Mouse (Mus musculus): ENCODE results near the gene Tmc2.
A peak's percentile ranks its signal among the peaks of the same experiment; 100 is the strongest.

Gene Tmc2

DNA sequence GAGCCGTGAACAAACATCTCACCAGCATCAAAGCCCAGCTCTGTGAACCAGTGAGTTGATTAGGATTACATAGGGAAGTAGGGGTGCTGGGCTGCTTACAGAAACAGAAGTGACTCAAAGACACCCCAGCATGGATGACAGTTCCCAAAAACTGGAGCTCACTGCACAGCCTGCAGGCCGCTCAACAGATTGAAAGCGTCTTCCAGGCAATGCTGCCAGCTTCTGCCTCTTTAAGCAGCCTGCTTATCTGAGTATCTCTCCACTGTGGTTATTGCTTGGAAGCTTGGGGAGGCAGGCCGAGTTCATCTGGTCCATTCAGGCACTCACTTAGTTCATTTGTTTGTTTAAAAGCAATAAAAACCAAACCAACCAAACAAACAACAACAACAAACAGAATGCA, 61.8 kb downstream of the Tmc2 start:
- no peak for DNase-seq (ENCODE audit: low spot score)

GRCm38 (mm10) chr2:130260822-130261221, 65.8 kb downstream of the Tmc2 start:
- DNase-seq (ENCODE audit: low spot score): no peak

- DNase-seq (ENCODE audit: low spot score): no peak
Measured at GRCm38 (mm10) chr2:130261914-130262313, 66.9 kb downstream of the Tmc2 start.

- DNase-seq (ENCODE audit: low spot score): no peak
Measured at GRCm38 (mm10) chr2:130262398-130262797, 67.4 kb downstream of the Tmc2 start.

- DNase-seq (ENCODE audit: low spot score): no peak
Measured at GRCm38 (mm10) chr2:130265520-130265919, 70.5 kb downstream of the Tmc2 start.

DNA sequence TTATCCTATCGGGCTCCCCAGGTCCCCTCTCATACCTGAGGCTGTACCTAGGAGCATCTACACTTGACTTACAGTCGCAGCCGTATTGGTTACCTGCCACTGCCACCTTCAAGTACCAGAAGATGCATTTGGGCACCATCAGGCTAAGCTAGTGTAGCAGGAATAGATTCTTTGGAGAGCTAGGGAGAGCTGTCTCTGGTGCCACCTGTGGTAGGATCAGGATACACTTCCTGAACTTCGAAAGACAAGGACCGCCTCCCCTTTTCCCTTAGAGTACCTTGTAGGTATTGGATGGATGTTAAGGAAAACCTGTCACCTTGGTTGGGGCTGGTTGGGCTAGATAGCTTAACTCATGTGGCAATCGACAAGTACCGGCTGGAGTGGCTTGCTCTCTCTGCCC, 73.1 kb downstream of the Tmc2 start:
- DNase-seq (ENCODE audit: low spot score): no peak

- DNase-seq (ENCODE audit: low spot score): no peak
Measured at GRCm38 (mm10) chr2:130273732-130274131, 78.7 kb downstream of the Tmc2 start.

DNA sequence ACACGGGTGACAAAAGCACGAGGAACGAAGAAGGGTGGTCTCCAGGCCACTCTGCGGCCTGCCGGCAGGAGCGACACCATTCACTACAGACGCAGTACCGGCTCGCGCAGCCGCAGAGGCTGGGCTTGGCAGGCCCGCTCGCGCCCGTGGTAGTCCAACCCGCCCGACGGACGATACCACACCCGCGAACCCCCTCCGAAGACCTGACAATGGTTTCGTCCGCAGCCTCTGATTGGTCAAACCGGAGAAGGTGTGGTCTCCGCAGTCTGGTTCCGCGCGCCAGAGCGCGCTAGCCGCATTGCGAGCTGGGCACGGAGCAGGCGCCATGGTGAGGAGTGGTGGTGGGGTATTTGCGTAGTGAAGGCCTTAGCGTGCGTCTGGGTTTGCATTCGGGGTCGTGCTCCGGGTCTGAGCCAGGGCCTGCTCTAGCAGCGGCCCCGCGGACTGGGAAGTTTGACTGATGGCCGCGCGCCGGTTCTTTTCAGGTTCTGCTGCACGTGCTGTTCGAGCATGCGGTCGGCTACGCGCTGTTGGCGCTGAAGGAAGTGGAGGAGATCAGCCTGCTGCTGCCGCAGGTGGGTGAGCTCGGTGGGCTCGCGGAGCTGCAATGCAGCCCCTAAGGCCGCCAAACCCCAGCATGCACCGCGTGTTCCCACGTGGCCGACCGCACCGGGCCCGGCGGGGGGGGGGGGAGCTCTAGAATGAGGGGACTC, 79.3 kb downstream of the Tmc2 start, which contains the start of gene Nop56:
Gene Nop56 (plus strand): TSS at position 282 of the 713 bp plus-strand sequence.
- DNase-seq (ENCODE audit: low spot score): peak; percentile 99

- no peak for DNase-seq (ENCODE audit: low spot score)
Measured at GRCm38 (mm10) chr2:130274862-130275261, 79.9 kb downstream of the Tmc2 start.

DNA sequence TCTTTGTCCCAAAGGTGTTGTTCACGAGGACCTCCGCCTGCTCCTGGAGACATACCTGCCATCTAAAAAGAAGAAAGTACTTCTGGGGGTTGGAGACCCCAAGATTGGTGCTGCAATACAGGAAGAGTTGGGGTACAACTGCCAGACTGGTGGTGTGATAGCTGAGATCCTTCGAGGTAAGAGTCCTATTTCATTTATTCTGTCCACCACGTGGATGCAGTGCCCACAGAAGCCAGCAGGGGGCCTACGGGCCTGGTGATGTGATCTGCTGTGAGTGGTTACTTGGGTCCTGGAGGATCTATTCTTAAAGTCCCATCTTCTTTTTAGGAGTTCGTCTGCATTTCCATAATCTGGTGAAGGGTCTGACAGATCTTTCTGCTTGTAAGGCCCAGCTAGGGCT, 80.7 kb downstream of the Tmc2 start:
- DNase-seq (ENCODE audit: low spot score): no peak

DNA sequence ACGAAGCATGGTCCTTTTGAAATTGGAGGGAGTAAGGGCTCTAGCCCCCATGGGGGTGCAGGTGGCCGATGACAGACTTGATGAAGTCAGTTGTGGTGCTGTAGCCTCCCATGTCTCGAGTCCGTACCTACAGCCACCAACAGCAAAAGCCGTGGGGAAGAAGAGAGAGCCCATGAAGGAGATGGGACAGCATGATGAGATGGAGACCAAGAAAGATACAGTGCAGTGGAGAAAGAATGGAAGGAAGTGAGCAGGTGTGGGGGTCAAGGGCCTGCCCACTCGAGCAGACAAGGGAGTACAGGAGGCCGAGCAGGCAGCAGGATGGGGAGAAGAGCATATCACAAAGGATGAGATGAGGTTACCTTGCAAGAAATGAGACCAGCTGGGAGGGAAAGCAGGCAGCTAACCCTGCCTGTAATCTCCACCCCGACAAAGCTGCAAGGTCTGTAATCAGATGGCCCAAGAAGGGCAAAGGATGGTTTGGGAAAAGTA, 84.7 kb downstream of the Tmc2 start:
- no peak for DNase-seq (ENCODE audit: low spot score)

GRCm38 (mm10) chr2:130280224-130280623, 85.2 kb downstream of the Tmc2 start:
- DNase-seq (ENCODE audit: low spot score): no peak

- no peak for DNase-seq (ENCODE audit: low spot score)
Measured at GRCm38 (mm10) chr2:130280818-130281217, 85.8 kb downstream of the Tmc2 start.

DNA sequence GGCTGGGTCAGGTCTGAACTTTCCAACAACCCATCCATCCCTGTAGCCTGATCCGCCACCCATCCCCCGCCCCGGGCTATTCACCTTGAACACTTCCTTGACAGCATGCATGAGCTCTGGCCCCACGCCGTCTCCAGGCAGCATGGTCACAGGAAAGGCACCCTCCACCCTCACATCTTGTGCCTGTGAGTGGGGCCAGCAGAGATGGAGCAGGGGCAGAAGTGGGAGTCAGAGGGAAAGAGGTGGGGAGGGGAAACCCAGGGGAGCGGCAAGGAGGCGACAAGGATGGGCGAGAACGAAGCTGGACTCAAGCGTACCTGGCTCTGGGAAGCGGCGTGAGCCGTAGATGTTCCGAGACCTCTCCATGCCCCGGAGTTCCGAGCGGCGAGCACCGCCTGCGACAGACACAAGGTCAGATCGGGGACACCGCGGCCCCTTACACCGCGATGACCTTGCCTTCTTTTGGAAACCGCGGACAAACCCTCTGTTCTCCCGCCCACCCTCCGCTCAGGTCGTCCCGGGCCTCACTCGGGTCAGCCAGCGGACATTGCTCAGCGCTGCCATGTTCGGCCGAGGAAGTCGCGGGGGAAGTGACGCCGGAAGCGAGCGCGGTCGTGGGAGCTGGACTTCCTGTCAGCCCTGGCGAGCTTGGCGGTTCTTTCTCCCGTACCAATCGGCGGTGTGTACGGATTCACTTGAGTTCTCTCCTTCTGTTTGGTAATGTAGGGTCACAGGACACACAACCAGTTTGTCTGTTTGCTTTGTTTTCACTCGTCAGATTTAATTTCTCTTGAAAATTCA, 89.1 kb downstream of the Tmc2 start, which contains the start of gene Idh3b:
Gene Idh3b (minus strand): TSS at position 694 of the 801 bp plus-strand sequence.
- peak; percentile 76 for DNase-seq (ENCODE audit: low spot score)

DNA sequence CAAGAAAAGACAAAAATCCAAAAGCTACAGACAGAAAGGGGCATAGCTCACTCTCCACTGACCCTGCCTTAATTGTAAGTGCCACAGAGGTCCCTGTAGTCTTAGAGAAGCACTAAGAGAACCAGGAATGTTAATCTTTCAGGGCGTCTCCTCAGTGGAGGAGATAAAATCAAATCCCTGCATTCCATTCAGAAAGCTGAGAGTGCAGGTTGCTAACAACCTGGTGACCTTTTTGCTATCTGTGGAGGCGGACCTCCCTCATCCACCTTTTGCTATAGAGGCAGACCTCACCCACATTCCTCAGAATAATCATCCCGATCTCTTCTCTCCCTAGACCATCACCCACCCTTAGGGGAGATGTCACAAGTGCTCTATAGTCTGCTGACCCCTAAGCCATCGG, 94.1 kb downstream of the Tmc2 start:
- no peak for DNase-seq (ENCODE audit: low spot score)

GRCm38 (mm10) chr2:130291434-130291833, 96.4 kb downstream of the Tmc2 start:
- DNase-seq (ENCODE audit: low spot score): peak; percentile 70

GRCm38 (mm10) chr2:130293009-130293408, 98.0 kb downstream of the Tmc2 start:
- no peak for DNase-seq (ENCODE audit: low spot score)

GRCm38 (mm10) chr2:130293486-130293885, 98.5 kb downstream of the Tmc2 start:
- no peak for DNase-seq (ENCODE audit: low spot score)

DNA sequence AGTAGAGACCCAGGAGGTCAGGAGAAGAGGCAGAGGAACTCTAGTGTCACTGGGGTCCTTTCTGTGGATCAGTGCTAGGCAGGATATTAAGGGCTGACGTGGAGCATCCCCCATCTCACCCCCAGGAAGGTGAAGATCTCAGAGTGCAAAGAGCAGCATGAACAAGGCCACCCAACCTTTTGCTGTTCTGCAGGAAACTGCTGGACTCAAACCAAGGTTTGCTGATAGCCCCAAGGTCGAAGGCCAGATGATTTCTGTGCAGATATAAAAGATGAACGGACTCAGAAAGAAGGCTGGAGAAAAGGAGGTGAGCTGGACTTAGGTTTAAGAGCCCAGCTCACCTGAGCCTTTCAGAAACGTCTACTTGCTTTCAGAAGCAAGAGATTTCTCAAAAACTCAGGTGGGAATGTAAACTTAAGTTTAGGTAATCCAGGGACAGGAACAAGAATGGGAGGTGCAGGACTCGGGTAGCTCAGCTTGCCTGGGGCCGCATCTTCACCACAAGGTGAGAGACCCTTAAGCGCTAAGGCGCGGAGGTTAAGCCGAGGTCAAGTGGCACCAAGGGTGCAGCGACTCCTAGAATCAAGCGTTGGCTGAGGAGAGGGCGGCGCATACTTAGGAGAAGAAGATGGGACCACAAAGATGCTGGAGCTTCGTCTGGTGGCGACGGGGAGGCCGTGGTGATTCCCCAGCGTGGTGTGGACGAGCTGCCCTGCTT, 99.4 kb downstream of the Tmc2 start:
- no peak for DNase-seq (ENCODE audit: low spot score)

DNA sequence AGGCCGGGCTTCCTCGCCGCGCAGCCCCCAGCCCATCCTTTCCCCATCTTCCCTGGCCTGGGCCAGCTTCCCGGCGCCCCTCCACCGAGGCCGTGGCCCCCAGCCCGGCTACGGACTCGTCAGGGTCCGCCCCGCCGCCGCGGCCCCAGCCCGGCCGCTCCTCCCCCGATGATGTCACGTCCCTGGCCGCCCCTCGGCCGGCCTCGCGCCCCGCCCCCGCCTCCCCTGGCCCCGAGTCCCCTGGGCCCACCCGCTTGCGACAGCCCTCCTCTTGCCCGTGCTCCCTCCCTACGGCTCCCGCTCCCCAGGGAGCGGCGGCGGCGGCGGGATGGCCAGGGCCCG, 99.9 kb downstream of the Tmc2 start, which contains the start of gene Ebf4:
Gene Ebf4 (plus strand): TSS at position 234 of the 342 bp plus-strand sequence.
- DNase-seq (ENCODE audit: low spot score): no peak

- no peak for DNase-seq (ENCODE audit: low spot score)
Measured at GRCm38 (mm10) chr2:130295331-130296133, 100.5 kb downstream of the Tmc2 start.
